Mouse (Mus musculus) C2C12 (cell line): Measurements from ENCODE around the gene Sept9. TPM values are rescaled to one million over a fixed set of nuclear protein-coding genes. Genes with fewer than 3 reads are reported as not detected.

Experiments
- H3K27me3 ChIP-seq: one replicate; pipeline ENCODE4 v1.6.1; 2011; ENCODE audit not compliant: control insufficient read depth, insufficient read depth, insufficient read length
- H3K36me3 ChIP-seq: one replicate; pipeline ENCODE4 v1.6.1; 2011; ENCODE audit not compliant: control insufficient read depth, insufficient read depth
- H3K4me3 ChIP-seq: one replicate; pipeline ENCODE4 v1.5.1; 2011; ENCODE audit warnings: mild to moderate bottlenecking, control low read depth; ENCODE audit not compliant: poor library complexity, insufficient read depth, severe bottlenecking
- H3K79me2 ChIP-seq: one replicate; pipeline ENCODE4 v1.6.1; 2011; ENCODE audit not compliant: control insufficient read depth, insufficient read depth
- H3K79me3 ChIP-seq: one replicate; pipeline ENCODE4 v1.6.1; 2011; ENCODE audit warnings: low read depth, control low read depth
- H3ac ChIP-seq: one replicate; pipeline ENCODE3; 2011; ENCODE audit warnings: low read depth; ENCODE audit not compliant: control insufficient read depth, insufficient read length
- CEBPB ChIP-seq: IDR thresholded peaks from one replicate; pipeline ENCODE4 v1.6.1; 2011; ENCODE audit warnings: low read depth, mild to moderate bottlenecking, control low read depth, moderate library complexity
- CTCF ChIP-seq: IDR thresholded peaks from one replicate; pipeline ENCODE4 v1.5.1; 2011; ENCODE audit not compliant: control insufficient read depth, insufficient read depth, insufficient read length
- FOSL1 ChIP-seq: IDR thresholded peaks from one replicate; pipeline ENCODE4 v1.8.0; 2011; ENCODE audit warnings: mild to moderate bottlenecking, low read length; ENCODE audit not compliant: poor library complexity, insufficient read depth, severe bottlenecking
- MAX ChIP-seq: IDR thresholded peaks from one replicate; pipeline ENCODE4 v1.6.1; 2011; ENCODE audit warnings: mild to moderate bottlenecking, control low read depth
- MYOD1 ChIP-seq: IDR thresholded peaks from one replicate; pipeline ENCODE4 v1.6.1; 2011; ENCODE audit warnings: low read depth; ENCODE audit not compliant: control insufficient read depth, insufficient read length
- MYOG ChIP-seq: IDR thresholded peaks from one replicate; pipeline ENCODE4 v1.6.1; 2011; ENCODE audit not compliant: control insufficient read depth, insufficient read length; ENCODE audit errors: extremely low read depth
- USF1 ChIP-seq: IDR thresholded peaks from one replicate; pipeline ENCODE4 v1.6.1; 2011; ENCODE audit warnings: low read depth, mild to moderate bottlenecking, control low read depth, moderate library complexity
- long read RNA-seq, 2 experiments: library from polyadenylated mRNA; unstranded; transcript quantifications; one replicate each; pipeline ENCODE4 v2.0.0; 2019 to 2020
- polyA plus RNA-seq: library from polyadenylated mRNA; unstranded; fragments of >200 nt; fragmentation: generic; extraction: Trizol; gene quantifications from one replicate; pipeline ENCODE4 v1.2.1, GENCODE M21; 2012; ENCODE audit warnings: missing spikeins

Sept9 gene
- 266 TPM for polyA plus RNA-seq
- long read RNA-seq, experiment 1, transcript Sept9-201 (11 exons, 3,784 nt) = major isoform, 36 of 145 reads
- long read RNA-seq, experiment 1, transcript Sept9-205 (11 exons, 3,869 nt) = minor isoform, 8 of 145 reads
- long read RNA-seq, experiment 1, partial matches to known transcripts = 6 of 145 reads
- long read RNA-seq, experiment 1, other reads (novel, unspliced or antisense) = 94 of 145 reads
- long read RNA-seq, experiment 2, transcript Sept9-205 (11 exons, 3,869 nt) = minor isoform, 291 of 1,099 reads
- long read RNA-seq, experiment 2, transcript Sept9-201 (11 exons, 3,784 nt) = major isoform, 554 of 1,099 reads
- long read RNA-seq, experiment 2, partial matches to known transcripts = 152 of 1,099 reads
- long read RNA-seq, experiment 2, other reads (novel, unspliced or antisense) = 99 of 1,099 reads

- no peaks in the 10 kb centered on the region for H3K36me3 ChIP-seq
- no peak for TF ChIP-seq CEBPB
- TF ChIP-seq USF1 = no peak
- no peaks in the 10 kb centered on the region for H3K79me2 ChIP-seq
- H3K79me3 ChIP-seq = no peaks in the 10 kb centered on the region
- H3K4me3 ChIP-seq = no peak within 1 kb of the TSS
- H3K27me3 ChIP-seq = no peaks in the 10 kb centered on the region
- H3ac ChIP-seq = no peak within 1 kb of the TSS
These were observed at the start of gene Sept9 for GRCm38 (mm10) chr11:117199282-117200175. TSS of gene Sept9 (plus strand) at chr11:117199661.

DNA sequence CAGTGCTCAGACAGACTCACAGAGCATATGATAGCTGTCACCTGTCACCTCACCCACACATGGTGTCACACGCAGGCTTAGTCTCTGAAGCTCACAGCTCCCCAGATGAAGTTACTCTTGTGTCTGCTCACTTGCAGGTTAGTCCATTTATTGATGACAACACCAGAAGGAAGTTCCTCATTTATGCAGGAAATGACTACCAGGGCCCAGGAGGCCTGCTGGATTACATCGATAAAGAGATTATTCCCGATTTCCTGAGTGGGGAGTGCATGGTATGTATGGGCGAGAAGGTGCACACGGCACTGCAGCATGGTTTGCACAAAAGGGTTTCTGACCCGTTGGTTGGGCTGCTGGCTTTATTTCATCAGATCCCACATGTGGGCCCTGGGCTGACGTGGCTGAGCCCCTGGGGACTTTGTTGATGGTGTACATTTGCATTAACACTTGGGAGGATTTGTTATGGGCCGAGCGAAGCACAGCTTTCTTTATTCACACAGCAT is 48.9 kb upstream of the Sept9 start:
- peaks cover 71% of the 10 kb centered on the region for H3K36me3 ChIP-seq
- no peaks in the 10 kb centered on the region for H3K79me2 ChIP-seq
- no peaks in the 10 kb centered on the region for H3K79me3 ChIP-seq
- no peaks in the 10 kb centered on the region for H3K27me3 ChIP-seq
- TF ChIP-seq CTCF (no peak), MYOG (no peak), FOSL1 (no peak), MYOD1 (no peak), CEBPB (no peak), USF1 (no peak), MAX (no peak)
- H3K4me3 ChIP-seq = no peak overlapping the region
- H3ac ChIP-seq = no peak overlapping the region

DNA sequence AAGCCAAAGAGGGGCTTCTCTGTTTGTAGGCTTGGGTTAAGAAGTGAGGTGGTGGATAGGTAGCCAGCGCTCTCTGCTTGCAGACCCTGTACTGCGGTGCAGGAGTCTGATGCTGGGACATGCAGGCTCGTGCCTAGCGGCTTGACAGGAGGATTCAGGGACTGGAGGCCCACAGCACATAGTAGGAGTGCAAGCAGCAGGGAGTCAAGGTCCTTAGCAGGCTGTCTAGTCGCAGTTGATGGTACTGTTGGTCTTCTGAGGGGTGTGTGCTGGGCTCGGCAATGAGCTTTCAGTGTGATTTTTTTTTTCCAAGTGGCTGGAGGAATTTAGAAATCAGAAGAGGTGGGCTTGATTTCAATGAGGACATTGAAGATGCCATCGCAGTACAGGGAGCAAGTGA is 48.0 kb upstream of the Sept9 start:
- no peaks in the 10 kb centered on the region for H3K79me3 ChIP-seq
- H3K27me3 ChIP-seq = no peaks in the 10 kb centered on the region
- H3K36me3 ChIP-seq = peaks cover 71% of the 10 kb centered on the region

GRCm38 (mm10) chr11:117152541-117152940 is 46.9 kb upstream of the Sept9 start:
- TF ChIP-seq MYOD1 (no peak), CEBPB (no peak)
- Histone ChIP-seq H3K79me2 (no peaks in the 10 kb centered on the region), H3K79me3 (no peaks in the 10 kb centered on the region), H3K27me3 (no peaks in the 10 kb centered on the region), H3K36me3 (peaks cover 71% of the 10 kb centered on the region), H3ac (no peak overlapping the region), H3K4me3 (no peak overlapping the region)

More for the DNA sequence above, 48.0 kb upstream of the Sept9 start:
- no peak overlapping the region for H3K4me3 ChIP-seq
- H3ac ChIP-seq = no peak overlapping the region
- no peaks in the 10 kb centered on the region for H3K79me2 ChIP-seq
- no peak for TF ChIP-seq CEBPB
- TF ChIP-seq USF1 = no peak
- no peak for TF ChIP-seq CTCF
- no peak for TF ChIP-seq MYOG
- TF ChIP-seq MAX = no peak
- TF ChIP-seq FOSL1 = no peak
- TF ChIP-seq MYOD1 = no peak

GRCm38 (mm10) chr11:117153553-117153952 is 45.9 kb upstream of the Sept9 start:
- no peak for TF ChIP-seq MYOD1
- no peak for TF ChIP-seq CEBPB
- TF ChIP-seq CTCF = no peak
- no peak for TF ChIP-seq MAX
- TF ChIP-seq USF1 = no peak
- no peak for TF ChIP-seq FOSL1
- TF ChIP-seq MYOG = no peak
- Histone ChIP-seq H3K27me3 (no peaks in the 10 kb centered on the region), H3K36me3 (peaks cover 68% of the 10 kb centered on the region), H3ac (no peak overlapping the region), H3K4me3 (no peak overlapping the region), H3K79me2 (no peaks in the 10 kb centered on the region), H3K79me3 (no peaks in the 10 kb centered on the region)
